Mouse (Mus musculus) limb, embryonic 11.5 days (tissue): ENCODE measurements at regions not wholly inside any gene's neighbourhood (a gene's known extent, or its start where the extent isn't known, plus 50 kb on each side); places are given as distances from the start of the nearest gene placed in this dataset.

Source experiments
- ATAC-seq: fragments of 200-750 bp; cut with Nextera tagmentation; 2 replicates; pipeline ENCODE4 v1.8.0; 2017; ENCODE audit warnings: low read depth; ENCODE audit not compliant: insufficient number of reproducible peaks, low FRiP score, low TSS enrichment
- DNase-seq: peaks from one replicate; pipeline ENCODE4 v3.0.0-alpha.2; 2015; ENCODE audit warnings: low spot score
- H3K27ac ChIP-seq: fragments of 300-500 bp; sonication (generic); replicated peaks from 2 replicates; pipeline ENCODE4 v1.5.1; 2014; ENCODE audit warnings: low read depth, mild to moderate bottlenecking, low read length
- H3K27me3 ChIP-seq: fragments of 300-500 bp; sonication (generic); 2 replicates; pipeline ENCODE4 v1.6.1; 2014; ENCODE audit warnings: mild to moderate bottlenecking, low read length, mixed read lengths; ENCODE audit not compliant: control insufficient read depth, insufficient read depth
- H3K36me3 ChIP-seq: fragments of 300-500 bp; sonication (generic); 2 replicates; pipeline ENCODE4 v1.6.1; 2014; ENCODE audit warnings: mild to moderate bottlenecking, low read length, moderate library complexity, mixed read lengths; ENCODE audit not compliant: control insufficient read depth, insufficient read depth
- H3K4me1 ChIP-seq: fragments of 300-500 bp; sonication (generic); 2 replicates; pipeline ENCODE4 v1.6.1; 2014; ENCODE audit warnings: low read length, mixed read lengths; ENCODE audit not compliant: control insufficient read depth, insufficient read depth
- H3K4me2 ChIP-seq: fragments of 300-500 bp; sonication (generic); 2 replicates; pipeline ENCODE4 v1.6.1; 2014; ENCODE audit warnings: low read depth, mild to moderate bottlenecking, moderate library complexity; ENCODE audit not compliant: severe bottlenecking
- H3K4me3 ChIP-seq: fragments of 300-500 bp; sonication (generic); 2 replicates; pipeline ENCODE4 v1.5.1; 2014; ENCODE audit warnings: low read depth, low read length
- H3K9ac ChIP-seq: fragments of 300-500 bp; sonication (generic); 2 replicates; pipeline ENCODE4 v1.6.1; 2014; ENCODE audit warnings: mild to moderate bottlenecking, low read length
- H3K9me3 ChIP-seq: fragments of 300-500 bp; sonication (generic); 2 replicates; pipeline ENCODE4 v1.6.1; 2016; ENCODE audit warnings: low read length; ENCODE audit not compliant: control insufficient read depth
- WGBS: fragments of 180-500 bp; shearing (Covaris S2); extraction: QIAGEN DNeasy Blood & Tissue Kit; methylation state at CpG from one replicate; pipeline ENCODE4 v1.1.7; 2014; 5-methylcytosine and 5-hydroxymethylcytosine counted together

- H3K9ac ChIP-seq, result no peak overlapping the region
- 92% methylated on average over 6 of the region's 6 CpGs for WGBS
- H3K4me2 ChIP-seq, result no peak overlapping the region
- DNase-seq, result no peak
- no peaks in the 10 kb centered on the region for H3K36me3 ChIP-seq
- H3K9me3 ChIP-seq, result no peaks in the 10 kb centered on the region
- no peak overlapping the region for H3K4me3 ChIP-seq
- ATAC-seq, result no peak
- H3K27me3 ChIP-seq, result no peaks in the 10 kb centered on the region
- no peak overlapping the region for H3K27ac ChIP-seq
- no peaks in the 10 kb centered on the region for H3K4me1 ChIP-seq
Measured at GRCm38 (mm10) chr8:107727276-107727675, 139.0 kb upstream of the Psmd7 start.

DNA sequence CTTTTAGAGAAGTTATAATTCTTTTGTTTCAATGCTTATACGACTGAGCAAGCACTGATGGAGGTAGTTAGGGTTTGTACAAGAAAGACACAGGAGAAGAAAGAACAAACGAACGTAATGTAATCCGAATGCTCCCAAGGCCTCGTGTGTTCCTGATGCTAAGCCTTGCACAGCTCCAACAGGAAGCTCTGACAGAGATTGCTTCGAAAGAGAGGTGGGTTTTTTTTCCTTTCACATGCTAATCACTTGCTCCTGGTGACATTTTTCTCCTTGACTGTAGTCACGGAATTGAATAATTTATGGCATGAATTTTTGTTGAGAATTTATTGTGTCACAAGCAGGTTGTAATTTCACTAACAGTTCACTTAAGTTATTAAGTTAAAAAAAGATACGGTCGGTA, 150.8 kb upstream of the Psmd7 start:
- no peak overlapping the region for H3K4me3 ChIP-seq
- H3K27ac ChIP-seq, result no peak overlapping the region
- H3K9me3 ChIP-seq, result no peaks in the 10 kb centered on the region
- no peak overlapping the region for H3K4me2 ChIP-seq
- no peaks in the 10 kb centered on the region for H3K27me3 ChIP-seq
- H3K9ac ChIP-seq, result no peak overlapping the region
- DNase-seq, result no peak
- no peaks in the 10 kb centered on the region for H3K4me1 ChIP-seq
- H3K36me3 ChIP-seq, result no peaks in the 10 kb centered on the region
- no peak for ATAC-seq
- 76% methylated on average over 9 of the region's 9 CpGs for WGBS

DNA sequence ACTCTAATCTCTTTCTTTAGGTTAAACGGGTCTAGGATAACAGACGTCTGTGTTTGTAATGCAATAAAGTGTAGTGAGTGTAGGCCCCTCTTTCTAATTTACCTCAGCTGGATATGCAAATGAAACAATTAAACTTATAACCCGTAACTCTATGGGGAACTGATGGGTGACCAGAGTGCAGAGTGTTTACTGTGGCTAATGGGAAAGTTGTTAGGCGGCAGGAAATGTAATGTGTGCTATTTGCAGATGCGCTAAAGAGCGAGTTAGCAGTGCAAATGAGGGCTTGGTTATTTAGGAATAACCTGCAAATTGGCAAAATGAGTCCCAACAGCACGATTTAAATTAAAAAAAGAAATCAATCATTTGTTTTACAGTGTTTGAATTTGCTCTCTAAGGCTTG, 168.8 kb upstream of the Psmd7 start:
- H3K36me3 ChIP-seq, result no peaks in the 10 kb centered on the region
- H3K27ac ChIP-seq, result no peak overlapping the region
- no peak overlapping the region for H3K4me2 ChIP-seq
- DNase-seq (no peak), ATAC-seq (no peak)
- no peaks in the 10 kb centered on the region for H3K4me1 ChIP-seq
- no peaks in the 10 kb centered on the region for H3K9me3 ChIP-seq
- no peak overlapping the region for H3K4me3 ChIP-seq
- 55% methylated on average over 7 of the region's 7 CpGs for WGBS
- H3K9ac ChIP-seq, result no peak overlapping the region
- H3K27me3 ChIP-seq, result no peaks in the 10 kb centered on the region

- no peak overlapping the region for H3K4me2 ChIP-seq
- no peaks in the 10 kb centered on the region for H3K27me3 ChIP-seq
- 79% methylated on average over 1 of the region's 1 CpGs for WGBS
- DNase-seq (no peak), ATAC-seq (no peak)
- H3K4me1 ChIP-seq, result no peaks in the 10 kb centered on the region
- H3K27ac ChIP-seq, result no peak overlapping the region
- H3K9me3 ChIP-seq, result no peaks in the 10 kb centered on the region
- H3K36me3 ChIP-seq, result no peaks in the 10 kb centered on the region
- H3K4me3 ChIP-seq, result no peak overlapping the region
- H3K9ac ChIP-seq, result no peak overlapping the region
Measured at GRCm38 (mm10) chr8:107758637-107759036, 170.4 kb upstream of the Psmd7 start.

GRCm38 (mm10) chr8:107776906-107777305, 165.5 kb upstream of the Zfhx3 start:
- ATAC-seq (no peak), DNase-seq (peak; percentile 42)
- Histone ChIP-seq H3K4me1 (0 out of 2 replicates have a peak, but pooled peaks cover 5% of the 10 kb centered on the region), H3K4me2 (no peak overlapping the region), H3K9me3 (no peaks in the 10 kb centered on the region), H3K4me3 (no peak overlapping the region), H3K9ac (no peak overlapping the region), H3K36me3 (no peaks in the 10 kb centered on the region), H3K27me3 (no peaks in the 10 kb centered on the region), H3K27ac (no peak overlapping the region; the same call in 1 of the 2 replicates)
- WGBS, result 8% methylated on average over 5 of the region's 5 CpGs

- H3K4me2 ChIP-seq, result no peak overlapping the region
- H3K4me1 ChIP-seq, result no peaks in the 10 kb centered on the region
- DNase-seq (no peak), ATAC-seq (no peak)
- H3K9me3 ChIP-seq, result no peaks in the 10 kb centered on the region
- H3K9ac ChIP-seq, result no peak overlapping the region
- H3K27ac ChIP-seq, result no peak overlapping the region
- no peak overlapping the region for H3K4me3 ChIP-seq
- H3K27me3 ChIP-seq, result no peaks in the 10 kb centered on the region
- WGBS, result 78% methylated on average over 5 of the region's 5 CpGs
- H3K36me3 ChIP-seq, result no peaks in the 10 kb centered on the region
Measured at GRCm38 (mm10) chr8:107785771-107786170, 156.7 kb upstream of the Zfhx3 start.

- ATAC-seq, result no peak
- Histone ChIP-seq H3K4me3 (no peak overlapping the region), H3K4me2 (no peak overlapping the region), H3K36me3 (no peaks in the 10 kb centered on the region), H3K9me3 (no peaks in the 10 kb centered on the region), H3K27me3 (no peaks in the 10 kb centered on the region), H3K9ac (no peak overlapping the region), H3K27ac (no peak overlapping the region), H3K4me1 (no peaks in the 10 kb centered on the region)
- 95% methylated on average over 3 of the region's 3 CpGs for WGBS
- no peak for DNase-seq
Measured at GRCm38 (mm10) chr8:107792286-107792685, 150.2 kb upstream of the Zfhx3 start.

GRCm38 (mm10) chr8:107814931-107815330, 127.5 kb upstream of the Zfhx3 start:
- 78% methylated on average over 14 of the region's 14 CpGs for WGBS
- Histone ChIP-seq H3K27ac (no peak overlapping the region), H3K4me2 (no peak overlapping the region), H3K9me3 (no peaks in the 10 kb centered on the region), H3K27me3 (no peaks in the 10 kb centered on the region), H3K4me1 (peaks cover 8% of the 10 kb centered on the region), H3K9ac (no peak overlapping the region), H3K4me3 (no peak overlapping the region), H3K36me3 (no peaks in the 10 kb centered on the region)
- ATAC-seq, result no peak
- DNase-seq, result no peak

GRCm38 (mm10) chr8:107815775-107816174, 126.7 kb upstream of the Zfhx3 start:
- no peaks in the 10 kb centered on the region for H3K36me3 ChIP-seq
- no peak overlapping the region for H3K27ac ChIP-seq
- H3K4me2 ChIP-seq, result no peak overlapping the region
- no peak overlapping the region for H3K4me3 ChIP-seq
- DNase-seq (no peak), ATAC-seq (no peak)
- no peaks in the 10 kb centered on the region for H3K27me3 ChIP-seq
- 32% methylated on average over 3 of the region's 3 CpGs for WGBS
- H3K4me1 ChIP-seq, result peaks cover 12% of the 10 kb centered on the region
- H3K9ac ChIP-seq, result no peak overlapping the region
- H3K9me3 ChIP-seq, result no peaks in the 10 kb centered on the region
